Mouse (Mus musculus) cortical plate, adult 2 months (tissue): ENCODE results near the gene Fggy.

Experiments used
- CTCF ChIP-seq: fragments of 200-500 bp; IDR thresholded peaks from 2 replicates; pipeline ENCODE4 v1.5.1; 2011; ENCODE audit warnings: mild to moderate bottlenecking, control low read depth, low read length; ENCODE audit not compliant: insufficient read depth; ENCODE audit errors: extremely low read depth
- POLR2A ChIP-seq: fragments of 200-500 bp; IDR thresholded peaks from 2 replicates; pipeline ENCODE4 v1.6.1; 2011; ENCODE audit warnings: mild to moderate bottlenecking, low read length, control low read depth; ENCODE audit not compliant: insufficient read depth; ENCODE audit errors: extremely low read depth

DNA sequence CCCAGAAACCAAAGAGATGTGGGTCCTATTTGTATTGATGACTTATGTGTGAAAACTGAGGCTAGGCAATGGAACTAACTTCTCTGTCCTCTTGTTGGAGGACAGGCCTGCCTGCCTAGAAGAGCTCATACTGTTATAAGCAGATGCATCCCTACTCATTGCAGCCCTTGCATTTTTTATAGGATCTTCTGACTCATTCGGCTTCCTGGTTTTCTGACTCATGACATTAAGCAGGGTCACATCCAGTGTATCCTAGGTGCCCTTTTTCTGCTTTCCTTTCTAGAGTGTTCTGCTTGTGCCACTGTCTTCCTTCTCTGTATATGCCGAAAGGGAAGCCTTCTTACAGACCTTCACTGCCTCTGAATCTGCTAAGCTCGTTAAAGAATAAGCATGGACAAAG, 158.8 kb downstream of the Fggy start:
- no peak for TF ChIP-seq POLR2A
- TF ChIP-seq CTCF = no peak
